ENCODE assay signal across 14 mouse cellular contexts in the genomic region with DNA sequence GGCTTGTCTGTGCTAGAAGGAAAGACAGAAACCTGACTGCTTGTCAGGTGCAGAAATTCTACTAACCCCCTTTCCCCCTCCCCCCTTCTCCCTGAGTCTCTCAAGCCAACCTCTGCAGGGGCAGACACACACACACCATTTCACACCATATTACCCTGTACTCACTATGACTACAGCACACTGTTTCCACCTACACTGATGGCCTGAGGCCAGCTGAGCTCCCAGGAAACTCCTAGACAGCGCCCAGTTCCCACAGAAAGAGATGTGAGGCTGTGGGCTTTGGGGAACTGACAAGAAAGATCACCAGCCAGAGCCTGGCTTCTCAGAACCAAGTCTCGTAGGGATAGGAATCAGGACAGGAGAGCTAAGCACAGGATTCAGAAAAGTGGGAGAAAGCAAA. TPM values are rescaled to one million over a fixed set of nuclear protein-coding genes. Genes with fewer than 3 reads are reported as not detected.
DNase-seq lines count a peak whose midpoint lies in the region; TF ChIP-seq lines count a peak whose summit lies in the region.
"Had no signal": no experiment of that assay in that cellular context is flagged by ENCODE, and none has a peak within 500 bp of the region (broad histone marks: within the 10 kb centered on the region; RNA-seq: fewer than 3 reads in every experiment).

No protein-coding gene starts in this region.

- TF ChIP-seq CTCF in gastrocnemius, adult 2 months (IDR thresholded peaks at IDR 0.05), result no peak

- peak overlapping the region; percentile 40 for H3K27ac ChIP-seq in gastrocnemius, adult 2 months
- H3K27ac ChIP-seq: limb, embryonic 10.5 days; liver, embryonic 12.5 days; lung, embryonic 15.5 days had no signal

- intact Hi-C loops in gastrocnemius, adult 2 months (cut with DNase I), result no loop called here

- no peak overlapping the region for H3K4me3 ChIP-seq in gastrocnemius, adult 2 months
- H3K4me3 ChIP-seq: limb, embryonic 10.5 days; liver, embryonic 12.5 days; lung, embryonic 15.5 days had no signal

- DNase-seq in gastrocnemius, adult 2 months, result no peak
- no peak for DNase-seq in gastrocnemius, adult 8-10 months (ENCODE audit: low spot score in 2 of 2)
- DNase-seq in layer of hippocampus, postnatal 10 days (ENCODE audit: low spot score in 2 of 2), result peak; percentile 20 to 39
- no peak for DNase-seq in layer of hippocampus, adult 8-10 months (ENCODE audit: low spot score in 2 of 2)
- peak; percentile 29 for DNase-seq in retina, postnatal 1 day
- DNase-seq in retina, embryonic 14.5 days (ENCODE audit: low spot score), result no peak
- peak; percentile 48 for DNase-seq in right cerebral cortex, postnatal 14 days
- no peak for DNase-seq in T-cell, adult 2 months (ENCODE audit: low spot score)
- DNase-seq: cerebellum, adult 9-11 months; midbrain, embryonic 14.5 days; thymus, postnatal 36 days had no signal

RNA-seq across cellular contexts. Expression of a gene that starts 6.7 kb away (rescaled TPM):
- total RNA-seq in gastrocnemius, adult 2 months (2021), result 10 to 100 TPM in 1 of 2 experiments, 1 to 10 TPM in 1; 8.8 to 13.1 TPM
- 10 to 100 TPM in 1 of 4 experiments, 1 to 10 TPM in 3; 4.5 to 11.0 (median 6.0) TPM for total RNA-seq in gastrocnemius, adult 8-10 months (2022)
- total RNA-seq in layer of hippocampus, postnatal 10 days (2021), result 10 to 100 TPM; 40.4 to 52.1 TPM
- total RNA-seq in layer of hippocampus, adult 8-10 months (2022), result 10 to 100 TPM; 12.4 to 14.7 (median 13.6) TPM

Comparison
In these comparisons a context has a peak if more than half of its experiments do, and no peak if none do; other contexts are left out.
1. DNase-seq: peak in layer of hippocampus, postnatal 10 days (2 of 2), retina, postnatal 1 day (single experiment) and right cerebral cortex, postnatal 14 days (single experiment); none in gastrocnemius, adult 2 months (single experiment), gastrocnemius, adult 8-10 months (0 of 2), layer of hippocampus, adult 8-10 months (0 of 2), retina, embryonic 14.5 days (single experiment) and T-cell, adult 2 months (single experiment).